Mouse (Mus musculus): ENCODE data around the gene Ern2. TPM values are rescaled to one million over a fixed set of nuclear protein-coding genes. Genes with fewer than 3 reads are reported as not detected.

The Ern2 gene
- total and polyA plus RNA-seq, 2 experiments from 2014 or later = 0.96 to 3.0 TPM

GRCm38 (mm10) chr7:122191097-122191496, 5.1 kb upstream of the Ern2 start:
- Histone ChIP-seq H3K9me3 (ENCODE audit: low read length) (no peaks in the 10 kb centered on the region), H3K27ac (ENCODE audit: low read depth, low read length) (no peak overlapping the region), H3K4me3 (ENCODE audit: low read depth, low read length) (no peak overlapping the region), H3K4me1 (ENCODE audit: insufficient read depth) (no peaks in the 10 kb centered on the region), H3K36me3 (ENCODE audit: insufficient read depth) (no peaks in the 10 kb centered on the region), H3K9ac (no peak overlapping the region), H3K4me2 (ENCODE audit: low read depth) (no peak overlapping the region), H3K27me3 (ENCODE audit: insufficient read depth, low read length) (no peaks in the 10 kb centered on the region)
- DNase-seq = no peak
- no peak for TF ChIP-seq CTCF (IDR thresholded peaks at IDR 0.05; ENCODE audit: low read depth)
- no peak for ATAC-seq
- WGBS = 66% methylated on average over 10 of the region's 10 CpGs

- DNase-seq (peak; percentile 71), ATAC-seq (peak; percentile 53; the same call in 1 of the 2 replicates)
- no peak overlapping the region for H3K9ac ChIP-seq
- no peaks in the 10 kb centered on the region for H3K4me1 ChIP-seq (ENCODE audit: insufficient read depth)
- peak; percentile 89 for TF ChIP-seq CTCF (IDR thresholded peaks at IDR 0.05; ENCODE audit: low read depth)
- H3K27me3 ChIP-seq (ENCODE audit: insufficient read depth, low read length) = no peaks in the 10 kb centered on the region
- H3K27ac ChIP-seq (ENCODE audit: low read depth, low read length) = no peak overlapping the region
- H3K9me3 ChIP-seq (ENCODE audit: low read length) = no peaks in the 10 kb centered on the region
- H3K4me2 ChIP-seq (ENCODE audit: low read depth) = no peak overlapping the region
- 25% methylated on average over 7 of the region's 7 CpGs for WGBS
- no peak overlapping the region for H3K4me3 ChIP-seq (ENCODE audit: low read depth, low read length)
- H3K36me3 ChIP-seq (ENCODE audit: insufficient read depth) = no peaks in the 10 kb centered on the region
Measured at GRCm38 (mm10) chr7:122189484-122189883, 3.5 kb upstream of the Ern2 start.

- no peak overlapping the region for H3K9ac ChIP-seq
- no peak for DNase-seq
- no peaks in the 10 kb centered on the region for H3K9me3 ChIP-seq (ENCODE audit: low read length)
- no peak overlapping the region for H3K27ac ChIP-seq (ENCODE audit: low read depth, low read length)
- H3K4me1 ChIP-seq (ENCODE audit: insufficient read depth) = no peaks in the 10 kb centered on the region
- no peak for TF ChIP-seq CTCF (IDR thresholded peaks at IDR 0.05; ENCODE audit: low read depth)
- no peak for ATAC-seq
- no peak overlapping the region for H3K4me3 ChIP-seq (ENCODE audit: low read depth, low read length)
- H3K27me3 ChIP-seq (ENCODE audit: insufficient read depth, low read length) = no peaks in the 10 kb centered on the region
- H3K4me2 ChIP-seq (ENCODE audit: low read depth) = no peak overlapping the region
- 77% methylated on average over 5 of the region's 5 CpGs for WGBS
- no peaks in the 10 kb centered on the region for H3K36me3 ChIP-seq (ENCODE audit: insufficient read depth)
Measured at GRCm38 (mm10) chr7:122184569-122184968, 1.4 kb downstream of the Ern2 start.

GRCm38 (mm10) chr7:122180720-122181119, 5.3 kb downstream of the Ern2 start:
- DNase-seq (no peak), ATAC-seq (no peak)
- 90% methylated on average over 7 of the region's 7 CpGs for WGBS
- Histone ChIP-seq H3K36me3 (ENCODE audit: insufficient read depth) (no peaks in the 10 kb centered on the region), H3K4me3 (ENCODE audit: low read depth, low read length) (no peak overlapping the region), H3K4me2 (ENCODE audit: low read depth) (no peak overlapping the region), H3K4me1 (ENCODE audit: insufficient read depth) (no peaks in the 10 kb centered on the region), H3K27ac (ENCODE audit: low read depth, low read length) (no peak overlapping the region), H3K27me3 (ENCODE audit: insufficient read depth, low read length) (no peaks in the 10 kb centered on the region), H3K9me3 (ENCODE audit: low read length) (no peaks in the 10 kb centered on the region), H3K9ac (no peak overlapping the region)
- TF ChIP-seq CTCF (IDR thresholded peaks at IDR 0.05; ENCODE audit: low read depth) = no peak

GRCm38 (mm10) chr7:122171613-122172012, 14.4 kb downstream of the Ern2 start:
- H3K36me3 ChIP-seq (ENCODE audit: insufficient read depth) = peaks cover 6% of the 10 kb centered on the region
- no peak for DNase-seq
- no peak for TF ChIP-seq CTCF (IDR thresholded peaks at IDR 0.05; ENCODE audit: low read depth)
- ATAC-seq = no peak
- H3K4me2 ChIP-seq (ENCODE audit: low read depth) = no peak overlapping the region
- WGBS = 80% methylated on average over 10 of the region's 10 CpGs
- H3K27ac ChIP-seq (ENCODE audit: low read depth, low read length) = no peak overlapping the region
- no peaks in the 10 kb centered on the region for H3K27me3 ChIP-seq (ENCODE audit: insufficient read depth, low read length)
- no peak overlapping the region for H3K4me3 ChIP-seq (ENCODE audit: low read depth, low read length)
- no peak overlapping the region for H3K9ac ChIP-seq
- H3K4me1 ChIP-seq (ENCODE audit: insufficient read depth) = no peaks in the 10 kb centered on the region
- no peaks in the 10 kb centered on the region for H3K9me3 ChIP-seq (ENCODE audit: low read length)

- no peaks in the 10 kb centered on the region for H3K27me3 ChIP-seq (ENCODE audit: insufficient read depth, low read length)
- DNase-seq = no peak
- no peak for TF ChIP-seq CTCF (IDR thresholded peaks at IDR 0.05; ENCODE audit: low read depth)
Measured at GRCm38 (mm10) chr7:122170705-122171104, 15.3 kb downstream of the Ern2 start.

GRCm38 (mm10) chr7:122167203-122167602, 18.8 kb downstream of the Ern2 start:
- Histone ChIP-seq H3K36me3 (ENCODE audit: insufficient read depth) (peaks cover 6% of the 10 kb centered on the region), H3K9ac (no peak overlapping the region), H3K27me3 (ENCODE audit: insufficient read depth, low read length) (no peaks in the 10 kb centered on the region), H3K4me1 (ENCODE audit: insufficient read depth) (no peaks in the 10 kb centered on the region), H3K9me3 (ENCODE audit: low read length) (no peaks in the 10 kb centered on the region), H3K4me2 (ENCODE audit: low read depth) (no peak overlapping the region), H3K27ac (ENCODE audit: low read depth, low read length) (no peak overlapping the region), H3K4me3 (ENCODE audit: low read depth, low read length) (no peak overlapping the region)
- DNase-seq (no peak), ATAC-seq (no peak)
- no peak for TF ChIP-seq CTCF (IDR thresholded peaks at IDR 0.05; ENCODE audit: low read depth)
- WGBS = 86% methylated on average over 7 of the region's 7 CpGs

More at GRCm38 (mm10) chr7:122170705-122171104, 15.3 kb downstream of the Ern2 start:
- Histone ChIP-seq H3K4me1 (ENCODE audit: insufficient read depth) (no peaks in the 10 kb centered on the region), H3K9ac (no peak overlapping the region), H3K9me3 (ENCODE audit: low read length) (no peaks in the 10 kb centered on the region), H3K27ac (ENCODE audit: low read depth, low read length) (no peak overlapping the region), H3K4me3 (ENCODE audit: low read depth, low read length) (no peak overlapping the region), H3K4me2 (ENCODE audit: low read depth) (no peak overlapping the region), H3K36me3 (ENCODE audit: insufficient read depth) (peaks cover 6% of the 10 kb centered on the region)
- WGBS = 81% methylated on average over 6 of the region's 6 CpGs
- no peak for ATAC-seq

GRCm38 (mm10) chr7:122163766-122164165, 22.2 kb downstream of the Ern2 start:
- peaks cover 1% of the 10 kb centered on the region for H3K36me3 ChIP-seq (ENCODE audit: insufficient read depth)
- no peak for DNase-seq
- no peak overlapping the region for H3K4me3 ChIP-seq (ENCODE audit: low read depth, low read length)
- no peak for ATAC-seq
- no peak overlapping the region for H3K9ac ChIP-seq
- 89% methylated on average over 8 of the region's 8 CpGs for WGBS
- no peak overlapping the region for H3K4me2 ChIP-seq (ENCODE audit: low read depth)
- H3K27ac ChIP-seq (ENCODE audit: low read depth, low read length) = no peak overlapping the region
- no peak for TF ChIP-seq CTCF (IDR thresholded peaks at IDR 0.05; ENCODE audit: low read depth)
- no peaks in the 10 kb centered on the region for H3K9me3 ChIP-seq (ENCODE audit: low read length)
- H3K4me1 ChIP-seq (ENCODE audit: insufficient read depth) = peaks cover 5% of the 10 kb centered on the region
- H3K27me3 ChIP-seq (ENCODE audit: insufficient read depth, low read length) = no peaks in the 10 kb centered on the region
